Comparison of ENCODE assay signal across 35 mouse cellular contexts in the genomic region with DNA sequence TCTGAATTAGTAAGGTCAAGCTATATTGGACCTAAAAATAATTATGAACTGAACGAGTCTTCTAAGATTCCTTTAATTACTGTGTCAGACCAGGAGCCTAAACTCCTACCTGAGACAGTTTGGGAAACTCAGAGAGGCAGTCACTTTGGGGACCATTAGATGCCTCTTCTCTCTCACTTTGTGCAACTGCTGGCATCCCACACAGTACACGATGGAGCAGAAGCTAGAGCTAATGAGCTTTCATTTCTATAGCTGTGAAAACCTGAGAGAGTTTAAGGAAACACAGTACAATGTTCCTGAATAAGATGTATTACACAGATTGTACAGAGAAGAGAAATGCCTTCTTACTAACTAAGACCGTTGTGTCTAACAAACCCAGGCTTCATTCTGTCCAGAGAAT.
"Had no signal": no experiment of that assay in that cellular context is flagged by ENCODE, and none has a peak within 500 bp of the region (broad histone marks: within the 10 kb centered on the region; RNA-seq: fewer than 3 reads in every experiment).

No protein-coding gene starts in this region.

- H3K4me3 ChIP-seq: heart, embryonic 10.5 days; heart, embryonic 12.5 days; heart, embryonic 13.5 days; heart, embryonic 15.5 days; hindbrain, embryonic 10.5 days; hindbrain, embryonic 12.5 days; hindbrain, embryonic 13.5 days; hindbrain, embryonic 15.5 days; intestine, embryonic 15.5 days; kidney, embryonic 15.5 days; layer of hippocampus, adult 2 months had no signal

- DNase-seq: heart, postnatal 10 days; heart, postnatal 14 days; heart, postnatal 36 days; heart, postnatal 4 days; kidney, adult 11 months; kidney, adult 18-20 months; kidney, adult 2 months; kidney, adult 8-10 months; kidney, adult 9 months; kidney, postnatal 10 days; kidney, postnatal 14 days; kidney, postnatal 25 days; kidney, postnatal 36 days; kidney, postnatal 4 days; layer of hippocampus, adult 9-11 months; layer of hippocampus, postnatal 36 days had no signal

- H3K9ac ChIP-seq: heart, embryonic 12.5 days; heart, embryonic 13.5 days; heart, embryonic 15.5 days; hindbrain, embryonic 12.5 days; hindbrain, embryonic 13.5 days; hindbrain, embryonic 14.5 days; hindbrain, embryonic 15.5 days; intestine, embryonic 15.5 days; kidney, embryonic 15.5 days had no signal

- H3K27ac ChIP-seq: heart, embryonic 10.5 days; heart, embryonic 13.5 days; heart, embryonic 15.5 days; hindbrain, embryonic 10.5 days; hindbrain, embryonic 12.5 days; hindbrain, embryonic 13.5 days; hindbrain, embryonic 14.5 days; hindbrain, embryonic 15.5 days; hindbrain, postnatal 0 days; intestine, embryonic 15.5 days; kidney, embryonic 15.5 days; kidney, postnatal 0 days; layer of hippocampus, adult 2 months had no signal

- ATAC-seq: hindbrain, embryonic 16.5 days; hindbrain, postnatal 0 days; inflammation-experienced regulatory T-cells, adult 6 months; intestine, embryonic 15.5 days; intestine, embryonic 16.5 days; intestine, postnatal 0 days had no signal

- H3K9me3 ChIP-seq: heart, embryonic 10.5 days; heart, embryonic 12.5 days; heart, embryonic 13.5 days; heart, embryonic 15.5 days; hindbrain, embryonic 10.5 days; hindbrain, embryonic 12.5 days; hindbrain, embryonic 13.5 days; hindbrain, embryonic 15.5 days; intestine, embryonic 15.5 days; kidney, embryonic 15.5 days had no signal

- H3K4me2 ChIP-seq: heart, embryonic 11.5 days; heart, embryonic 12.5 days; heart, embryonic 13.5 days; heart, embryonic 15.5 days; hindbrain, embryonic 12.5 days; hindbrain, embryonic 13.5 days; hindbrain, embryonic 14.5 days; hindbrain, embryonic 15.5 days; intestine, embryonic 15.5 days; kidney, embryonic 15.5 days had no signal

- H3K27me3 ChIP-seq: heart, embryonic 12.5 days; heart, embryonic 13.5 days; heart, embryonic 15.5 days; hindbrain, embryonic 12.5 days; hindbrain, embryonic 13.5 days; hindbrain, embryonic 15.5 days; intestine, embryonic 15.5 days; kidney, embryonic 15.5 days had no signal

- H3K36me3 ChIP-seq: heart, embryonic 10.5 days; heart, embryonic 12.5 days; heart, embryonic 13.5 days; heart, embryonic 15.5 days; hindbrain, embryonic 10.5 days; hindbrain, embryonic 12.5 days; hindbrain, embryonic 13.5 days; hindbrain, embryonic 15.5 days; intestine, embryonic 15.5 days; kidney, embryonic 15.5 days had no signal

- H3K4me1 ChIP-seq: heart, embryonic 10.5 days; heart, embryonic 12.5 days; heart, embryonic 13.5 days; heart, embryonic 15.5 days; hindbrain, embryonic 12.5 days; hindbrain, embryonic 13.5 days; hindbrain, embryonic 15.5 days; intestine, embryonic 15.5 days; kidney, embryonic 15.5 days had no signal
